Mouse (Mus musculus) fibroblast of lung, adult 2 months (primary cell): ENCODE results near the gene Crybg2.

Experiments used
- DNase-seq: peaks from one replicate; pipeline ENCODE4 v3.0.0-alpha.2; 2011; ENCODE audit warnings: low read depth

Crybg2 gene

GRCm38 (mm10) chr4:134120192-134120805, 59.7 kb downstream of the Crybg2 start:
- no peak for DNase-seq

- no peak for DNase-seq
These were observed 60.3 kb downstream of the Crybg2 start for GRCm38 (mm10) chr4:134120916-134121315.

GRCm38 (mm10) chr4:134121571-134121970, 61.0 kb downstream of the Crybg2 start:
- no peak for DNase-seq

- no peak for DNase-seq
These were observed 61.7 kb downstream of the Crybg2 start for GRCm38 (mm10) chr4:134122281-134122680.

- no peak for DNase-seq
These were observed 62.5 kb downstream of the Crybg2 start for GRCm38 (mm10) chr4:134123147-134123546.

GRCm38 (mm10) chr4:134123680-134124551, 63.3 kb downstream of the Crybg2 start:
- no peak for DNase-seq

- DNase-seq, result no peak
These were observed 64.9 kb downstream of the Crybg2 start for GRCm38 (mm10) chr4:134125383-134126060.

- no peak for DNase-seq
These were observed 65.9 kb downstream of the Crybg2 start for GRCm38 (mm10) chr4:134126300-134127120.

- no peak for DNase-seq
These were observed 66.5 kb downstream of the Crybg2 start for GRCm38 (mm10) chr4:134127121-134127455.

- DNase-seq, result no peak
These were observed 67.2 kb downstream of the Crybg2 start for GRCm38 (mm10) chr4:134127793-134128192.

- peak; percentile 63 for DNase-seq
These were observed 67.8 kb downstream of the Crybg2 start, which contains the start of gene Sh3bgrl3 for GRCm38 (mm10) chr4:134128221-134128982. Gene Sh3bgrl3 (minus strand): TSS chr4:134128789.

GRCm38 (mm10) chr4:134128983-134129362, 68.4 kb downstream of the Crybg2 start:
- DNase-seq, result no peak

GRCm38 (mm10) chr4:134129482-134129881, 68.9 kb downstream of the Crybg2 start:
- no peak for DNase-seq

GRCm38 (mm10) chr4:134132117-134132516, 71.5 kb downstream of the Crybg2 start:
- no peak for DNase-seq

- DNase-seq, result no peak
These were observed 72.0 kb downstream of the Crybg2 start for GRCm38 (mm10) chr4:134132519-134133095.

- DNase-seq, result no peak
These were observed 75.8 kb downstream of the Crybg2 start for GRCm38 (mm10) chr4:134136280-134136926.

- no peak for DNase-seq
These were observed 78.2 kb downstream of the Crybg2 start for GRCm38 (mm10) chr4:134138857-134139256.
